Mouse (Mus musculus): Measurements from ENCODE around the gene Ggnbp2.
A peak's percentile ranks its signal among the peaks of the same experiment; 100 is the strongest.

GRCm38 (mm10) chr11:84916053-84916702 lies 45.6 kb upstream of the Ggnbp2 start, which contains the start of gene Znhit3:
- TF ChIP-seq POLR2A (IDR thresholded peaks at IDR 0.05; ENCODE audit: insufficient read length, low read depth), result peak; percentile 67
- no peak for TF ChIP-seq CEBPB (IDR thresholded peaks at IDR 0.05; ENCODE audit: insufficient read depth, poor library complexity, severe bottlenecking)
- TF ChIP-seq MAX (IDR thresholded peaks at IDR 0.05; ENCODE audit: low read depth), result no peak
- peak; percentile 69 for TF ChIP-seq POLR2AphosphoS2 (IDR thresholded peaks at IDR 0.05; ENCODE audit: insufficient read length, low read depth)
- TF ChIP-seq USF1 (IDR thresholded peaks at IDR 0.05; ENCODE audit: low read depth), result no peak
- TF ChIP-seq TCF12 (IDR thresholded peaks at IDR 0.05; ENCODE audit: insufficient read depth, poor library complexity, severe bottlenecking), result no peak
- TF ChIP-seq MYOG (IDR thresholded peaks at IDR 0.05; ENCODE audit: control insufficient read depth in 1 of 3, insufficient read depth in 1 of 3, insufficient read length in 2 of 3, low read depth in 2 of 3), result no peak
- TF ChIP-seq MYOD1 (IDR thresholded peaks at IDR 0.05; ENCODE audit: control insufficient read depth in 1 of 3, insufficient read length in 2 of 3, low read depth in 2 of 3), result peak in 1 of 3 experiments; percentile 1
- no peak for TF ChIP-seq TCF3 (IDR thresholded peaks at IDR 0.05; ENCODE audit: insufficient read length, low read depth)
- TF ChIP-seq E2F4 (IDR thresholded peaks at IDR 0.05; ENCODE audit: insufficient read depth), result peak; percentile 86
- TF ChIP-seq SRF (IDR thresholded peaks at IDR 0.05; ENCODE audit: control insufficient read depth, insufficient read length, low read depth), result peak; percentile 89
- no peak for TF ChIP-seq REST (IDR thresholded peaks at IDR 0.05; ENCODE audit: insufficient read depth, insufficient read length)

All from myocyte (in vitro differentiated cells).